Mouse (Mus musculus): ENCODE results near the gene Ppp1ca. TPM values are rescaled to one million over a fixed set of nuclear protein-coding genes. Genes with fewer than 3 reads are reported as not detected.

Ppp1ca gene
- polyA plus RNA-seq, 1 experiment from 2014 or later: 773 TPM

DNA sequence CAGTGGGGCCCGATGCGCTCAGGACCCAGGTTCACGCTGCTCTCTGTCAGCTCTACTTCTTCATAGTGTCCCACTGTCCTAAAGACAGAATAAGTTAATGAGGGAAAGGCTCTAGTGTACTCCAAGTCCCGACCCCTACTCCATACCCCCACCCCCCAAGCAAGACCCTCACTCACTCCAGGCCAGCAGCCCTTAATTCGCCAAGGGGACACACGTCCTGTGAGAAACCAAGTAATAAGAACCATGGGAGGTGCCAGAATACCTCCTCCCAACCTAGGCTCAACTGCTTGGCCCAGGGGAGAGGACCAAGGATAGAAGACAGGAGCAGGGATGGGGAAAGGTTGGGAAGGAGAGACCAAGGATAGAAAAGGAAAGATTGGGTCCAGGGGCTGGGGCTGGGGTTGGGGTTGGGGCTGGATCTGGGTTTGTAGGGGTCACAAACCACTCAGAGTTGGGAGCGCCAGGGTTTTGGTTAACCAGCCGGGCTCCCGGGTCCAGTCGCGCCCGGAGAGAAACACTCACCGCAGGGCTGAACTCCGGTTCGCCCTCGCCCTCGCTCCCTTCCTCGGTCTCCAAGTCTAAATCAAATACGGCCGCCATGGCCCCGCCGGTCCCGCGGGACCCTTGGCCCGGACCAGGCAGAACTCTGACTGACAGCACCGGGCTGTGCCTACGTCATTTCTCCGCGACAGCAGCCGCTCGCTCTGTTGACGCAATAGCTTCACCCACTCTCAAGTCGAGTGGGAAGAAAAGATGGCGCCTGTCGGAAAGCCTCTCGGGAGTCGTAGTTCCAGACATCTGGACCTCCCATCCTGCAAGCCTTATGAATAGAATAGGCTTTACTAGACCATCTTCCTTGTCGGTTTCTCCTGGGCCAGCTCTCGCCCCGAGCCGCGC lies 29.0 kb upstream of the Ppp1ca start, which contains the start of gene Rps6kb2:
Rps6kb2 (minus strand) TSS at position 709 of the 897 bp plus-strand sequence.
- ATAC-seq (replicated peaks; ENCODE audit: low FRiP score) (peak; percentile 85), DNase-seq (ENCODE audit: low spot score) (peak; percentile 91)
- H3K36me3 ChIP-seq (ENCODE audit: control insufficient read depth, insufficient read depth, low read length): peaks cover 18% of the 10 kb centered on the region
- H3K27me3 ChIP-seq (replicated peaks; ENCODE audit: control insufficient read depth, insufficient read depth, low read length): no peaks in the 10 kb centered on the region
- H3K4me1 ChIP-seq (replicated peaks; ENCODE audit: control insufficient read depth, insufficient read depth, low read length): peaks cover 7% of the 10 kb centered on the region
- H3K27ac ChIP-seq (ENCODE audit: low read depth, low read length): 0 out of 2 replicates have a peak within 1 kb of the TSS, but pooled peaks have one; percentile 22
- peak within 1 kb of the TSS; percentile 77 for H3K9ac ChIP-seq (ENCODE audit: low read depth, low read length)
- H3K9me3 ChIP-seq (ENCODE audit: control insufficient read depth, low read length): no peaks in the 10 kb centered on the region
- H3K4me3 ChIP-seq (ENCODE audit: low read depth, low read length): peak within 1 kb of the TSS; percentile 64
- H3K4me2 ChIP-seq: peak within 1 kb of the TSS; percentile 94
- WGBS: 7% methylated on average over 42 of the region's 42 CpGs

- H3K4me1 ChIP-seq (replicated peaks; ENCODE audit: control insufficient read depth, insufficient read depth, low read length): peaks cover 7% of the 10 kb centered on the region
- peak overlapping the region; percentile 77 for H3K9ac ChIP-seq (ENCODE audit: low read depth, low read length)
- DNase-seq (ENCODE audit: low spot score) (no peak), ATAC-seq (replicated peaks; ENCODE audit: low FRiP score) (peak; percentile 18; the same call in 1 of the 2 replicates)
- H3K9me3 ChIP-seq (ENCODE audit: control insufficient read depth, low read length): no peaks in the 10 kb centered on the region
- peak overlapping the region; percentile 94 for H3K4me2 ChIP-seq
- H3K36me3 ChIP-seq (ENCODE audit: control insufficient read depth, insufficient read depth, low read length): peaks cover 13% of the 10 kb centered on the region
- H3K4me3 ChIP-seq (ENCODE audit: low read depth, low read length): peak overlapping the region; percentile 64
- H3K27me3 ChIP-seq (replicated peaks; ENCODE audit: control insufficient read depth, insufficient read depth, low read length): no peaks in the 10 kb centered on the region
- WGBS: 38% methylated on average over 4 of the region's 4 CpGs
- H3K27ac ChIP-seq (ENCODE audit: low read depth, low read length): 0 out of 2 replicates have a peak overlapping the region, but pooled peaks have one; percentile 22
Observed at GRCm38 (mm10) chr19:4163543-4163887, 28.4 kb upstream of the Ppp1ca start.

- H3K4me2 ChIP-seq: no peak overlapping the region
- 78% methylated on average over 3 of the region's 3 CpGs for WGBS
- H3K27me3 ChIP-seq (replicated peaks; ENCODE audit: control insufficient read depth, insufficient read depth, low read length): no peaks in the 10 kb centered on the region
- H3K9me3 ChIP-seq (ENCODE audit: control insufficient read depth, low read length): no peaks in the 10 kb centered on the region
- DNase-seq (ENCODE audit: low spot score) (no peak), ATAC-seq (replicated peaks; ENCODE audit: low FRiP score) (no peak)
- H3K4me1 ChIP-seq (replicated peaks; ENCODE audit: control insufficient read depth, insufficient read depth, low read length): peaks cover 7% of the 10 kb centered on the region
- H3K4me3 ChIP-seq (ENCODE audit: low read depth, low read length): no peak overlapping the region
- H3K27ac ChIP-seq (ENCODE audit: low read depth, low read length): no peak overlapping the region
- H3K9ac ChIP-seq (ENCODE audit: low read depth, low read length): no peak overlapping the region
- H3K36me3 ChIP-seq (ENCODE audit: control insufficient read depth, insufficient read depth, low read length): peaks cover 9% of the 10 kb centered on the region
Observed at GRCm38 (mm10) chr19:4164100-4164499, 27.8 kb upstream of the Ppp1ca start.

DNA sequence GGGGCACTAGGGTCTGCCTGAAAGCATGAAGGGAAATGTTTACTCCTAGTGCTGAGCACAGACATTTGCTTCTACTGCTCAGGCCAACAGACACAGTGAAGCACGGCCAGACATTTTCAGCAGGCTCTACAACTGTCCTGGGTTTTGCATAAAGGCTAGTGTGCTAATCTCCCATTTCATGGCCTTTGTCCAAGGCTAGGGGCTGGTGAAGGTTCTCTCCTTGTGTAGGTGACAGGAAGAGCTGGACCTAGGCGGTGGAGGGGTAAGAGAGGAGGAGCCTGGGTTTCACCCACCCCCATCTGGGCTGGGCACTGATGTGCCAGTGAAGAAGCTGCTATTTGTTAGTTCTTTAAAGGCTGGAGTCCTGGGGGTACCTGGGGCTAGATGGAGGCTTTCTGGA lies 27.1 kb upstream of the Ppp1ca start:
- peaks cover 9% of the 10 kb centered on the region for H3K36me3 ChIP-seq (ENCODE audit: control insufficient read depth, insufficient read depth, low read length)
- no peak overlapping the region for H3K4me3 ChIP-seq (ENCODE audit: low read depth, low read length)
- no peaks in the 10 kb centered on the region for H3K9me3 ChIP-seq (ENCODE audit: control insufficient read depth, low read length)
- H3K27ac ChIP-seq (ENCODE audit: low read depth, low read length): no peak overlapping the region
- 75% methylated on average over 2 of the region's 2 CpGs for WGBS
- DNase-seq (ENCODE audit: low spot score) (no peak), ATAC-seq (replicated peaks; ENCODE audit: low FRiP score) (no peak)
- no peaks in the 10 kb centered on the region for H3K27me3 ChIP-seq (replicated peaks; ENCODE audit: control insufficient read depth, insufficient read depth, low read length)
- no peak overlapping the region for H3K9ac ChIP-seq (ENCODE audit: low read depth, low read length)
- no peak overlapping the region for H3K4me2 ChIP-seq
- peaks cover 8% of the 10 kb centered on the region for H3K4me1 ChIP-seq (replicated peaks; ENCODE audit: control insufficient read depth, insufficient read depth, low read length)

DNA sequence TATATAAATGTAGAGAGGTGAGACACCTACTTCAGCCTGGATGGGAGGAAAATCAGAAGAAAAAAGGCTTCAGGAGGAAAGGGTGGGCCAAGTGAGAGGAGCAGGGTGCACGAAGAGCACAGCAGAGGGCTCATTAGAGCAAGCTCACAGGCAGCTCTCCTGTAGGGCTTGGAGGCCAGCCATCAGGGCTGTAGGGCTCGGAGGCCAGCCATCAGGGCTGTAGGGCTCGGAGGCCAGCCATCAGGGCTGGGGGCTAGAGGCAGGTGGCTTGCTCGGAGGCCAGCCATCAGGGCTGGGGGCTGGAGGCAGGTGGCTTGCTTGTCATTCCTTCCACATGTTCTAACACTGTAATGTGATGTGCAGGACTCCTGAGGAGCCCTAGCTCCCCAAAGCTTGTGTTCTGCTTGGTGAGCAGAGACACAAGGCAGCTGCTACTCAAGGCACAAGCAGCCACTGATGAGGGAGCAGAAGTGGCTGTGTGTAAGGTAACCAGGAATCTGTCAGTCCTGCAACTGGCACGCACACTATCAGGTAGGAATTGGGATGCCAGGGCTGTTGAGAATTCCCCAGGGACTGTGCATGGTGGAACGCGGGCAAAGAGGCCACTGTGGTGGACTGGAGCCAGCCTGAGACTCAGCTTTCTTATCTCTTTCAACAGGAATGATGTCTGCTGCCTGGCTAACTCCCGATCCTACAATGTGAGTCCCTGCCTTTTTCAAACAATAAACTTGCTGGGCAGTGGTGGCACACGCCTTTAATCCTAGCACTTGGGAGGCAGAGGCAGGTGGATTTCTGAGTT lies 25.0 kb upstream of the Ppp1ca start:
- Histone ChIP-seq H3K4me1 (replicated peaks; ENCODE audit: control insufficient read depth, insufficient read depth, low read length) (peaks cover 14% of the 10 kb centered on the region), H3K27me3 (replicated peaks; ENCODE audit: control insufficient read depth, insufficient read depth, low read length) (no peaks in the 10 kb centered on the region), H3K9me3 (ENCODE audit: control insufficient read depth, low read length) (no peaks in the 10 kb centered on the region), H3K4me2 (no peak overlapping the region), H3K9ac (ENCODE audit: low read depth, low read length) (no peak overlapping the region), H3K36me3 (ENCODE audit: control insufficient read depth, insufficient read depth, low read length) (0 out of 2 replicates have a peak, but pooled peaks cover under 1% of the 10 kb centered on the region), H3K4me3 (ENCODE audit: low read depth, low read length) (no peak overlapping the region), H3K27ac (ENCODE audit: low read depth, low read length) (no peak overlapping the region)
- DNase-seq (ENCODE audit: low spot score) (no peak), ATAC-seq (replicated peaks; ENCODE audit: low FRiP score) (no peak)
- WGBS: 59% methylated on average over 9 of the region's 9 CpGs

GRCm38 (mm10) chr19:4169378-4169784 lies 22.5 kb upstream of the Ppp1ca start:
- no peaks in the 10 kb centered on the region for H3K27me3 ChIP-seq (replicated peaks; ENCODE audit: control insufficient read depth, insufficient read depth, low read length)
- H3K9me3 ChIP-seq (ENCODE audit: control insufficient read depth, low read length): no peaks in the 10 kb centered on the region
- no peaks in the 10 kb centered on the region for H3K36me3 ChIP-seq (ENCODE audit: control insufficient read depth, insufficient read depth, low read length)
- ATAC-seq (replicated peaks; ENCODE audit: low FRiP score) (peak; percentile 94), DNase-seq (ENCODE audit: low spot score) (peak; percentile 99)
- H3K4me3 ChIP-seq (ENCODE audit: low read depth, low read length): peak overlapping the region; percentile 53
- H3K4me1 ChIP-seq (replicated peaks; ENCODE audit: control insufficient read depth, insufficient read depth, low read length): peaks cover 6% of the 10 kb centered on the region
- peak overlapping the region; percentile 70 for H3K27ac ChIP-seq (ENCODE audit: low read depth, low read length)
- peak overlapping the region; percentile 98 for H3K4me2 ChIP-seq
- peak overlapping the region; percentile 85 for H3K9ac ChIP-seq (ENCODE audit: low read depth, low read length)
- WGBS: under 1% methylated on average over 43 of the region's 43 CpGs

- WGBS: 10% methylated on average over 27 of the region's 27 CpGs
- Histone ChIP-seq H3K9me3 (ENCODE audit: control insufficient read depth, low read length) (no peaks in the 10 kb centered on the region), H3K4me1 (replicated peaks; ENCODE audit: control insufficient read depth, insufficient read depth, low read length) (peaks cover 6% of the 10 kb centered on the region), H3K9ac (ENCODE audit: low read depth, low read length) (peak overlapping the region; percentile 85), H3K4me2 (peak overlapping the region; percentile 98), H3K27me3 (replicated peaks; ENCODE audit: control insufficient read depth, insufficient read depth, low read length) (no peaks in the 10 kb centered on the region), H3K36me3 (ENCODE audit: control insufficient read depth, insufficient read depth, low read length) (no peaks in the 10 kb centered on the region), H3K27ac (ENCODE audit: low read depth, low read length) (peak overlapping the region; percentile 70), H3K4me3 (ENCODE audit: low read depth, low read length) (peak overlapping the region; percentile 53)
- ATAC-seq (replicated peaks; ENCODE audit: low FRiP score): no peak; the same call in 1 of the 2 replicates
- no peak for DNase-seq (ENCODE audit: low spot score)
Observed at GRCm38 (mm10) chr19:4169810-4170209, 22.1 kb upstream of the Ppp1ca start.

DNA sequence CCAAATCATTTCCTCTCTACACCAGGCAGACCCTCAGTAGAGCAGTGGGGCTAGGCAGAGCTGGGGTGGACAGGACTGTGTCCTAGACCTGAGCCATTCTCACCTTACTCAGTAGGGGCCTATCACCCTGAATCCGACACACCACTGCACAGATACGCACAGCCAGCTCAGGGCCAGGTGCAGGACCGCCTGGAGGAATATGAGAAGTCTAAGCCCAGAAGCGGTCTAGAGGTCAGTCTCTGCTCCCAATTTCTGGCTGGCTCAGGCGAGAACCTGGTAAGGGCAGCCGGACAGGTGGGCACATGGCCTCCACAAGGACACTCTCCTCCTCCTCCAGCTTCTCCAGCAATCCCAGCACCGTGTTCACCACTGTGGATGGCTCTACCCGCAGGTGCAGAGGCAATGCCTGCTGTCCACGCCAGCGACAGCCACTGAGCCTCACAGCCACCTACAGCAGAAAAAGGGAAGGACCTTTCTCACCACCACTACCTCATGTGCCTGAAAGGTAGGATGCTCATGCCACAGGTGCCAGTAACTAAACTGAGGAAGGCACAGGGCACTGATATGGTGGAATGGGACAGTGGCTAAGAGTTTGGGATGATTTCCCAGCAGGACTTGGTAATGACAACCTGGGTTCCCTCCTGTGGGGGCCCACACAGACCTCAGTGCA lies 21.0 kb upstream of the Ppp1ca start:
- no peak for ATAC-seq (replicated peaks; ENCODE audit: low FRiP score)
- H3K4me2 ChIP-seq: no peak overlapping the region
- H3K27ac ChIP-seq (ENCODE audit: low read depth, low read length): no peak overlapping the region
- no peak for DNase-seq (ENCODE audit: low spot score)
- peaks cover 6% of the 10 kb centered on the region for H3K4me1 ChIP-seq (replicated peaks; ENCODE audit: control insufficient read depth, insufficient read depth, low read length)
- no peak overlapping the region for H3K9ac ChIP-seq (ENCODE audit: low read depth, low read length)
- H3K9me3 ChIP-seq (ENCODE audit: control insufficient read depth, low read length): no peaks in the 10 kb centered on the region
- 86% methylated on average over 10 of the region's 10 CpGs for whole genome bisulfite sequencing
- no peaks in the 10 kb centered on the region for H3K36me3 ChIP-seq (ENCODE audit: control insufficient read depth, insufficient read depth, low read length)
- no peaks in the 10 kb centered on the region for H3K27me3 ChIP-seq (replicated peaks; ENCODE audit: control insufficient read depth, insufficient read depth, low read length)
- H3K4me3 ChIP-seq (ENCODE audit: low read depth, low read length): no peak overlapping the region

Measured in liver, embryonic 11.5 days (tissue).